Mouse (Mus musculus) MEL (cell line): Measurements from ENCODE around the gene Aurka. TPM values are rescaled to one million over a fixed set of nuclear protein-coding genes. Genes with fewer than 3 reads are reported as not detected.

Experiments used
- DNase-seq: peaks from one replicate; pipeline ENCODE4 v3.0.0; 2011; ENCODE audit warnings: low read depth, low spot score
- H3K27ac ChIP-seq: 2 replicates; pipeline ENCODE4 v1.5.1; 2012; ENCODE audit warnings: low read depth, mild to moderate bottlenecking, control low read depth, low read length, moderate library complexity; ENCODE audit not compliant: control insufficient read depth
- H3K27me3 ChIP-seq, 2 experiments: fragments of 150-350 bp in 1 of 2; sonication (generic) in 1 of 2; 2 replicates each; pipeline ENCODE4 v1.6.1; 2012; ENCODE audit warnings: low read length in 2 of 2, mild to moderate bottlenecking in 2 of 2, improper control_type of control experiment in 1 of 2, moderate library complexity in 1 of 2; ENCODE audit not compliant: insufficient read depth in 2 of 2, control insufficient read depth in 1 of 2
- H3K36me3 ChIP-seq, 2 experiments: 2 replicates each; pipeline ENCODE4 v1.6.1; 2012 to 2014; ENCODE audit warnings: low read length in 2 of 2, improper control_type of control experiment in 1 of 2, inconsistent platforms in 1 of 2, mild to moderate bottlenecking in 1 of 2; ENCODE audit not compliant: insufficient read depth in 2 of 2, control insufficient read depth in 1 of 2
- H3K4me1 ChIP-seq, 2 experiments: fragments of 150-350 bp in 1 of 2; sonication (generic) in 1 of 2; 2 replicates each; pipeline ENCODE4 v1.6.1; 2012; ENCODE audit warnings: low read length in 2 of 2, improper control_type of control experiment in 1 of 2, mild to moderate bottlenecking in 1 of 2; ENCODE audit not compliant: insufficient read depth in 2 of 2, control insufficient read depth in 1 of 2
- H3K4me3 ChIP-seq, 2 experiments: fragments of 150-350 bp in 1 of 2; sonication (generic) in 1 of 2; 2 replicates each; pipeline ENCODE4 v1.5.1; 2012; ENCODE audit warnings: low read depth in 2 of 2, low read length in 2 of 2, mild to moderate bottlenecking in 2 of 2, moderate library complexity in 2 of 2, control low read depth in 1 of 2, improper control_type of control experiment in 1 of 2; ENCODE audit not compliant: control insufficient read depth in 1 of 2, insufficient read depth in 1 of 2
- H3K79me2 ChIP-seq: 2 replicates; pipeline ENCODE4 v1.6.1; 2012; ENCODE audit warnings: mild to moderate bottlenecking, low read length, moderate library complexity; ENCODE audit not compliant: control insufficient read depth, poor library complexity, insufficient read depth
- H3K9ac ChIP-seq: 2 replicates; pipeline ENCODE4 v1.6.1; 2012; ENCODE audit warnings: low read depth, mild to moderate bottlenecking, control low read depth, low read length, moderate library complexity; ENCODE audit not compliant: control insufficient read depth, poor library complexity, severe bottlenecking
- H3K9me3 ChIP-seq: fragments of 150-350 bp; sonication (generic); replicated peaks from 2 replicates; pipeline ENCODE4 v1.6.1; 2012; ENCODE audit warnings: mild to moderate bottlenecking, low read length, improper control_type of control experiment, moderate library complexity; ENCODE audit not compliant: insufficient read depth
- BHLHE40 ChIP-seq: IDR thresholded peaks from 2 replicates; pipeline ENCODE4 v1.6.1; 2012; ENCODE audit warnings: low read depth, mild to moderate bottlenecking, inconsistent platforms, low read length, improper control_type of control experiment, borderline replicate concordance
- CHD2 ChIP-seq: IDR thresholded peaks from 2 replicates; pipeline ENCODE4 v1.6.1; 2011; ENCODE audit warnings: low read length, improper control_type of control experiment
- CTCF ChIP-seq, 3 experiments: IDR thresholded peaks in 2 of 3; conservative IDR thresholded peaks in 1 of 3; 2 replicates each; pipeline ENCODE4 v1.5.1; 2011 to 2012; ENCODE audit warnings: low read length in 3 of 3, low read depth in 2 of 3, mild to moderate bottlenecking in 2 of 3, improper control_type of control experiment in 1 of 3, inconsistent platforms in 1 of 3, mixed read lengths in 1 of 3, moderate library complexity in 1 of 3; ENCODE audit not compliant: control insufficient read depth in 1 of 3, insufficient read depth in 1 of 3, poor library complexity in 1 of 3, severe bottlenecking in 1 of 3
- ELF1 ChIP-seq: IDR thresholded peaks from 2 replicates; pipeline ENCODE4 v1.6.1; 2014; ENCODE audit warnings: low read depth, mild to moderate bottlenecking, inconsistent platforms, low read length, improper control_type of control experiment, moderate library complexity
- GABPA ChIP-seq: IDR thresholded peaks from 2 replicates; pipeline ENCODE4 v1.6.1; 2012; ENCODE audit warnings: low read depth, mild to moderate bottlenecking, inconsistent platforms, low read length, improper control_type of control experiment, moderate library complexity
- JUND ChIP-seq: IDR thresholded peaks from 2 replicates; pipeline ENCODE4 v1.6.1; 2011; ENCODE audit warnings: low read depth, mild to moderate bottlenecking, improper control_type of control experiment, low read length
- MAFK ChIP-seq: IDR thresholded peaks from 2 replicates; pipeline ENCODE4 v1.6.1; 2011; ENCODE audit warnings: low read depth, mild to moderate bottlenecking, low read length, improper control_type of control experiment, borderline replicate concordance
- MAX ChIP-seq: IDR thresholded peaks from 2 replicates; pipeline ENCODE4 v1.6.1; 2011; ENCODE audit warnings: low read length, improper control_type of control experiment
- MAZ ChIP-seq: IDR thresholded peaks from 2 replicates; pipeline ENCODE4 v1.6.1; 2012; ENCODE audit warnings: low read depth, mild to moderate bottlenecking, inconsistent platforms, low read length, improper control_type of control experiment
- MYB ChIP-seq: IDR thresholded peaks from 2 replicates; pipeline ENCODE4 v1.6.1; 2011; ENCODE audit warnings: mild to moderate bottlenecking, low read depth, low read length, improper control_type of control experiment
- NRF1 ChIP-seq: IDR thresholded peaks from 2 replicates; pipeline ENCODE4 v1.6.1; 2014; ENCODE audit warnings: low read depth, mild to moderate bottlenecking, inconsistent platforms, low read length, improper control_type of control experiment, moderate library complexity; ENCODE audit not compliant: poor library complexity, insufficient read depth, severe bottlenecking
- RAD21 ChIP-seq: IDR thresholded peaks from 2 replicates; pipeline ENCODE4 v1.6.1; 2011; ENCODE audit warnings: mild to moderate bottlenecking, low read depth, low read length, improper control_type of control experiment
- SIN3A ChIP-seq: IDR thresholded peaks from 2 replicates; pipeline ENCODE4 v1.6.1; 2012; ENCODE audit warnings: low read length, improper control_type of control experiment, inconsistent platforms
- SMC3 ChIP-seq: IDR thresholded peaks from 2 replicates; pipeline ENCODE4 v1.6.1; 2011; ENCODE audit warnings: low read depth, low read length, improper control_type of control experiment
- TCF12 ChIP-seq: IDR thresholded peaks from 2 replicates; pipeline ENCODE4 v1.6.1; 2014; ENCODE audit warnings: low read depth, mild to moderate bottlenecking, inconsistent platforms, low read length, improper control_type of control experiment, moderate library complexity
- USF1 ChIP-seq: IDR thresholded peaks from 2 replicates; pipeline ENCODE4 v1.6.1; 2014; ENCODE audit warnings: low read depth, mild to moderate bottlenecking, inconsistent platforms, low read length, improper control_type of control experiment, moderate library complexity
- USF2 ChIP-seq, 2 experiments: IDR thresholded peaks; 2 replicates each; pipeline ENCODE4 v1.6.1; 2011 to 2012; ENCODE audit warnings: improper control_type of control experiment in 2 of 2, low read length in 2 of 2, borderline replicate concordance in 1 of 2, inconsistent platforms in 1 of 2, low read depth in 1 of 2, mild to moderate bottlenecking in 1 of 2; ENCODE audit not compliant: insufficient read depth in 1 of 2
- ZC3H11A ChIP-seq: IDR thresholded peaks from 2 replicates; pipeline ENCODE4 v1.6.1; 2012; ENCODE audit warnings: low read depth, mild to moderate bottlenecking, inconsistent platforms, low read length, improper control_type of control experiment
- ZMIZ1 ChIP-seq: IDR thresholded peaks from 2 replicates; pipeline ENCODE4 v1.6.1; 2012; ENCODE audit warnings: low read depth, mild to moderate bottlenecking, inconsistent platforms, low read length, improper control_type of control experiment, moderate library complexity
- ZNF384 ChIP-seq: IDR thresholded peaks from 2 replicates; pipeline ENCODE4 v1.6.1; 2012; ENCODE audit warnings: low read depth, mild to moderate bottlenecking, inconsistent platforms, low read length, improper control_type of control experiment
- polyA plus RNA-seq, 2 experiments: library from polyadenylated mRNA; stranded (reverse) in 1 of 2; unstranded in 1 of 2; fragments of >175 nt in 1 of 2; fragments of >200 nt in 1 of 2; gene quantifications; 2 replicates each; pipeline versions ENCODE4 v1.2.1 to v1.2.4; 2012; ENCODE audit warnings: low replicate concordance in 2 of 2, low read depth in 1 of 2; ENCODE audit not compliant: insufficient read length in 2 of 2, insufficient read depth in 1 of 2, missing spikeins in 1 of 2
- total RNA-seq: library from RNA; depleted of rRNA; stranded (reverse); fragments of 300-350 nt; gene quantifications from 2 replicates; pipeline ENCODE4 v1.2.3, GENCODE M21; 2012

Gene Aurka
- total and polyA plus RNA-seq, 3 experiments, result 110 to 236 (median 150) TPM

GRCm38 (mm10) chr2:172329179-172329578, 41.2 kb downstream of the Aurka start:
- peak; percentile 66 for DNase-seq
- Histone ChIP-seq H3K27me3 (peaks cover 0 to 1% of the 10 kb centered on the region in 2 experiments; a peak in 2 of 4 replicates), H3K9me3 (no peaks in the 10 kb centered on the region)

GRCm38 (mm10) chr2:172328248-172328647, 42.1 kb downstream of the Aurka start:
- Histone ChIP-seq H3K4me3 (no peak overlapping the region), H3K9me3 (no peaks in the 10 kb centered on the region), H3K9ac (no peak overlapping the region), H3K79me2 (no peaks in the 10 kb centered on the region), H3K36me3 (no peaks in the 10 kb centered on the region), H3K27me3 (peaks cover 0 to 1% of the 10 kb centered on the region in 2 experiments; a peak in 2 of 4 replicates), H3K27ac (no peak overlapping the region), H3K4me1 (no peaks in the 10 kb centered on the region)
- no peak for TF ChIP-seq GABPA
- TF ChIP-seq NRF1, result no peak
- no peak for TF ChIP-seq MAZ
- no peak for TF ChIP-seq BHLHE40
- no peak for TF ChIP-seq USF2 (IDR thresholded peaks at IDR 0.05; ENCODE audit: borderline replicate concordance in 1 of 2, insufficient read depth in 1 of 2, low read depth in 1 of 2, low read length in 2 of 2)
- TF ChIP-seq USF1, result no peak
- no peak for TF ChIP-seq JUND
- TF ChIP-seq TCF12, result no peak
- DNase-seq, result no peak

More at GRCm38 (mm10) chr2:172329179-172329578, 41.2 kb downstream of the Aurka start:
- Histone ChIP-seq H3K27ac (no peak overlapping the region), H3K36me3 (no peaks in the 10 kb centered on the region), H3K9ac (no peak overlapping the region), H3K79me2 (no peaks in the 10 kb centered on the region), H3K4me3 (no peak overlapping the region), H3K4me1 (no peaks in the 10 kb centered on the region)
- no peak for TF ChIP-seq ZMIZ1
- TF ChIP-seq ZNF384, result no peak
- TF ChIP-seq MAX, result no peak
- peak; percentile 95 for TF ChIP-seq RAD21
- TF ChIP-seq CTCF (IDR thresholded peaks at IDR 0.05 in 2 of 3, conservative IDR thresholded peaks at IDR 0.05 in 1 of 3; ENCODE audit: control insufficient read depth in 1 of 3, insufficient read depth in 1 of 3, low read depth in 2 of 3, low read length in 3 of 3, poor library complexity in 1 of 3, severe bottlenecking in 1 of 3), result peak; percentile 82 to 96 (median 93)
- TF ChIP-seq ELF1, result no peak
- TF ChIP-seq ZC3H11A, result peak; percentile 98
- no peak for TF ChIP-seq MAFK
- no peak for TF ChIP-seq MYB
- TF ChIP-seq SIN3A, result no peak
- no peak for TF ChIP-seq CHD2
- TF ChIP-seq USF2 (IDR thresholded peaks at IDR 0.05; ENCODE audit: borderline replicate concordance in 1 of 2, insufficient read depth in 1 of 2, low read depth in 1 of 2, low read length in 2 of 2), result no peak
- peak; percentile 99 for TF ChIP-seq SMC3
